Mouse (Mus musculus) olfactory bulb, adult 2 months (tissue): ENCODE measurements around the gene Lrrc8b.

ENCODE experiments used
- CTCF ChIP-seq: fragments of 200-500 bp; IDR thresholded peaks from 2 replicates; pipeline ENCODE4 v1.5.1; 2012; ENCODE audit warnings: low read depth, mild to moderate bottlenecking, low read length, moderate library complexity; ENCODE audit not compliant: insufficient read depth
- POLR2A ChIP-seq: fragments of 200-500 bp; IDR thresholded peaks from 2 replicates; pipeline ENCODE4 v1.6.1; 2012; ENCODE audit warnings: mild to moderate bottlenecking, low read depth, low read length, moderate library complexity; ENCODE audit not compliant: insufficient read depth

- TF ChIP-seq POLR2A (no peak), CTCF (no peak)
Observed at GRCm38 (mm10) chr5:105479673-105480072, 64.1 kb downstream of the Lrrc8b start.
